Mouse (Mus musculus): ENCODE measurements at regions not wholly inside any gene's neighbourhood (a gene's known extent, or its start where the extent isn't known, plus 50 kb on each side); places are given as distances from the start of the nearest gene placed in this dataset.

GRCm38 (mm10) chr7:36236673-36237072 lies 433.9 kb upstream of the Zfp507 start:
- TF ChIP-seq POLR2A (IDR thresholded peaks at IDR 0.05; ENCODE audit: borderline replicate concordance, insufficient read depth, low read length) (no peak), CTCF (IDR thresholded peaks at IDR 0.05; ENCODE audit: borderline replicate concordance, insufficient read depth, low read depth, low read length) (no peak)
